Comparison of ENCODE assay signal across 34 mouse cellular contexts in genomic region chr19:44316752-44317315, GRCm38 (mm10). TPM values are rescaled to one million over a fixed set of nuclear protein-coding genes. Genes with fewer than 3 reads are reported as not detected.
DNase-seq lines count a peak whose midpoint lies in the region; ATAC-seq lines count a peak whose summit lies in the region.
"Had no signal": no experiment of that assay in that cellular context is flagged by ENCODE, and none has a peak within 500 bp of the region (broad histone marks: within the 10 kb centered on the region; RNA-seq: fewer than 3 reads in every experiment).

No protein-coding gene starts in this region.

- DNase-seq in intestine, embryonic 14.5 days (ENCODE audit: low spot score), result peak; percentile 39
- peak; percentile 56 for DNase-seq in ES-CJ7 (ENCODE audit: low read depth, low spot score)
- peak; percentile 10 for DNase-seq in embryonic facial prominence, embryonic 10.5 days (ENCODE audit: low spot score)
- no peak for DNase-seq in layer of hippocampus, postnatal 36 days
- DNase-seq in neural tube, embryonic 10.5 days (ENCODE audit: extremely low spot score, low spot score), result no peak
- DNase-seq: adrenal gland, adult 2 months; adrenal gland, postnatal 36 days; cerebellum, adult 18-20 months; cerebellum, postnatal 25 days; gastrocnemius, postnatal 10 days; heart, postnatal 4 days; kidney, adult 11 months; kidney, postnatal 25 days; liver, embryonic 13.5 days; lung, adult 18-20 months; lung, postnatal 4 days; right cerebral cortex, postnatal 25 days; spleen, adult 18-20 months; thymus, postnatal 4 days had no signal

- ATAC-seq in intestine, embryonic 14.5 days (replicated peaks; ENCODE audit: low FRiP score, low TSS enrichment, low read depth), result no peak
- no peak for ATAC-seq in intestine, embryonic 16.5 days
- no peak for ATAC-seq in midbrain, embryonic 13.5 days
- ATAC-seq: activated CD4-positive, CD25-positive, alpha-beta regulatory T cell, adult 4 months; forebrain, embryonic 16.5 days; lung, postnatal 0 days had no signal

- H3K27ac ChIP-seq in intestine, embryonic 14.5 days (ENCODE audit: low read depth), result no peak overlapping the region
- no peak overlapping the region for H3K27ac ChIP-seq in intestine, embryonic 16.5 days (ENCODE audit: low read length)
- 0 out of 2 replicates have a peak overlapping the region, but pooled peaks have one; percentile 51 for H3K27ac ChIP-seq in embryonic facial prominence, embryonic 10.5 days (replicated peaks)
- no peak overlapping the region for H3K27ac ChIP-seq in midbrain, embryonic 13.5 days
- H3K27ac ChIP-seq: hindbrain, embryonic 13.5 days; kidney, embryonic 15.5 days; left cerebral cortex, adult 2 months; limb, embryonic 13.5 days; liver, embryonic 13.5 days; midbrain, embryonic 12.5 days; neural tube, embryonic 15.5 days had no signal

- H3K4me2 ChIP-seq in intestine, embryonic 14.5 days (ENCODE audit: low read length), result no peak overlapping the region
- H3K4me2 ChIP-seq in intestine, embryonic 16.5 days (ENCODE audit: low read depth, low read length), result no peak overlapping the region
- no peak overlapping the region for H3K4me2 ChIP-seq in midbrain, embryonic 13.5 days (replicated peaks)
- H3K4me2 ChIP-seq: heart, embryonic 11.5 days; hindbrain, embryonic 13.5 days; kidney, embryonic 15.5 days; limb, embryonic 13.5 days; liver, embryonic 13.5 days; midbrain, embryonic 12.5 days; neural tube, embryonic 15.5 days had no signal

- peaks cover 3% of the 10 kb centered on the region; the same call in 1 of the 2 replicates for H3K9me3 ChIP-seq in intestine, embryonic 14.5 days (ENCODE audit: control insufficient read depth, low read length)
- no peaks in the 10 kb centered on the region for H3K9me3 ChIP-seq in intestine, embryonic 16.5 days (ENCODE audit: control insufficient read depth, low read length)
- H3K9me3 ChIP-seq in embryonic facial prominence, embryonic 10.5 days, result peaks cover 4% of the 10 kb centered on the region; the same call in 1 of the 2 replicates
- no peaks in the 10 kb centered on the region for H3K9me3 ChIP-seq in midbrain, embryonic 13.5 days
- H3K9me3 ChIP-seq: hindbrain, embryonic 13.5 days; liver, embryonic 13.5 days; midbrain, embryonic 12.5 days; neural tube, embryonic 15.5 days had no signal

- H3K9ac ChIP-seq in intestine, embryonic 14.5 days (ENCODE audit: low read length), result no peak overlapping the region
- H3K9ac ChIP-seq in intestine, embryonic 16.5 days (ENCODE audit: low read depth, low read length), result no peak overlapping the region
- no peak overlapping the region for H3K9ac ChIP-seq in midbrain, embryonic 13.5 days (replicated peaks)
- H3K9ac ChIP-seq: hindbrain, embryonic 13.5 days; kidney, embryonic 15.5 days; limb, embryonic 13.5 days; liver, embryonic 13.5 days; midbrain, embryonic 12.5 days; neural tube, embryonic 15.5 days had no signal

- H3K4me1 ChIP-seq in intestine, embryonic 14.5 days (replicated peaks; ENCODE audit: control insufficient read depth, insufficient read depth, low read length), result peaks cover 7% of the 10 kb centered on the region
- peaks cover 13% of the 10 kb centered on the region for H3K4me1 ChIP-seq in intestine, embryonic 16.5 days (ENCODE audit: control insufficient read depth, insufficient read depth, low read length)
- peaks cover 24% of the 10 kb centered on the region for H3K4me1 ChIP-seq in embryonic facial prominence, embryonic 10.5 days
- peaks cover 17% of the 10 kb centered on the region for H3K4me1 ChIP-seq in midbrain, embryonic 13.5 days (replicated peaks)

- H3K36me3 ChIP-seq in intestine, embryonic 14.5 days (ENCODE audit: control insufficient read depth, insufficient read depth, low read length), result no peaks in the 10 kb centered on the region
- H3K36me3 ChIP-seq in intestine, embryonic 16.5 days (ENCODE audit: control insufficient read depth, insufficient read depth, low read length), result no peaks in the 10 kb centered on the region
- no peaks in the 10 kb centered on the region for H3K36me3 ChIP-seq in embryonic facial prominence, embryonic 10.5 days (replicated peaks)
- H3K36me3 ChIP-seq in midbrain, embryonic 13.5 days, result no peaks in the 10 kb centered on the region
- H3K36me3 ChIP-seq: hindbrain, embryonic 13.5 days; kidney, embryonic 15.5 days; limb, embryonic 13.5 days; liver, embryonic 13.5 days; midbrain, embryonic 12.5 days; neural tube, embryonic 15.5 days had no signal

- no peak overlapping the region for H3K4me3 ChIP-seq in intestine, embryonic 14.5 days (ENCODE audit: low read depth, low read length)
- no peak overlapping the region for H3K4me3 ChIP-seq in intestine, embryonic 16.5 days (ENCODE audit: low read length)
- no peak overlapping the region for H3K4me3 ChIP-seq in embryonic facial prominence, embryonic 10.5 days
- no peak overlapping the region for H3K4me3 ChIP-seq in midbrain, embryonic 13.5 days (replicated peaks)
- H3K4me3 ChIP-seq: hindbrain, embryonic 13.5 days; kidney, embryonic 15.5 days; left cerebral cortex, adult 2 months; limb, embryonic 13.5 days; liver, embryonic 13.5 days; megakaryocyte, embryonic 14.5 days; midbrain, embryonic 12.5 days; neural tube, embryonic 15.5 days had no signal

- no peaks in the 10 kb centered on the region for H3K27me3 ChIP-seq in intestine, embryonic 14.5 days (replicated peaks; ENCODE audit: control insufficient read depth, insufficient read depth, low read length)
- no peaks in the 10 kb centered on the region for H3K27me3 ChIP-seq in intestine, embryonic 16.5 days (replicated peaks; ENCODE audit: control insufficient read depth, insufficient read depth, low read length)
- no peaks in the 10 kb centered on the region for H3K27me3 ChIP-seq in embryonic facial prominence, embryonic 10.5 days (replicated peaks; ENCODE audit: low read depth, poor library complexity, severe bottlenecking)
- H3K27me3 ChIP-seq in midbrain, embryonic 13.5 days, result no peaks in the 10 kb centered on the region
- H3K27me3 ChIP-seq: CH12.LX; hindbrain, embryonic 13.5 days; kidney, embryonic 15.5 days; limb, embryonic 13.5 days; liver, embryonic 13.5 days; megakaryocyte, embryonic 14.5 days; midbrain, embryonic 12.5 days; neural tube, embryonic 15.5 days had no signal

- WGBS in intestine, embryonic 14.5 days, result 54% methylated on average over 5 of the region's 5 CpGs
- WGBS in intestine, embryonic 16.5 days, result 59% methylated on average over 5 of the region's 5 CpGs
- WGBS in embryonic facial prominence, embryonic 10.5 days, result 54% methylated on average over 5 of the region's 5 CpGs
- WGBS in midbrain, embryonic 13.5 days, result 75% methylated on average over 5 of the region's 5 CpGs

RNA-seq across cellular contexts. Expression of gene Scd4, which starts 16.1 kb away (rescaled TPM):
- polyA plus RNA-seq in intestine, embryonic 14.5 days (2014; fragmentation: Nextera tagmentation; extraction: Ambion mirVana), result 0.08 and 0.20 TPM in 2 replicates
- polyA plus RNA-seq in intestine, embryonic 16.5 days (2015; fragmentation: Nextera tagmentation; extraction: Ambion mirVana), result 0.09 and 0.22 TPM in 2 replicates
- 0.05 and 0.10 TPM in 2 replicates for polyA plus RNA-seq in embryonic facial prominence, embryonic 10.5 days (2016; fragmentation: Nextera tagmentation; extraction: Ambion mirVana)
- total RNA-seq in layer of hippocampus, postnatal 36 days (2021), result 1 to 10 TPM; 1.7 to 2.7 TPM
- polyA plus RNA-seq in midbrain, embryonic 13.5 days (2015; fragmentation: Nextera tagmentation; extraction: Ambion mirVana), result 0.08 TPM in 2 replicates
- total RNA-seq: CH12.LX had no signal
- polyA plus RNA-seq: embryonic facial prominence, embryonic 11.5 days had no signal

RNA-seq across cellular contexts. Expression of gene Scd2, which starts 23.4 kb away (rescaled TPM):
- 341 and 386 TPM in 2 replicates for polyA plus RNA-seq in intestine, embryonic 14.5 days (2014; fragmentation: Nextera tagmentation; extraction: Ambion mirVana)
- 452 and 553 TPM in 2 replicates for polyA plus RNA-seq in intestine, embryonic 16.5 days (2015; fragmentation: Nextera tagmentation; extraction: Ambion mirVana)
- 324 and 353 TPM in 2 replicates for polyA plus RNA-seq in embryonic facial prominence, embryonic 10.5 days (2016; fragmentation: Nextera tagmentation; extraction: Ambion mirVana)
- 100 to 1,000 TPM; 621 to 658 TPM for total RNA-seq in layer of hippocampus, postnatal 36 days (2021)
- 254 and 259 TPM in 2 replicates for polyA plus RNA-seq in midbrain, embryonic 13.5 days (2015; fragmentation: Nextera tagmentation; extraction: Ambion mirVana)

Comparison
In these comparisons a context has a peak if more than half of its experiments do, and no peak if none do; other contexts are left out.
1. DNase-seq: peak in intestine, embryonic 14.5 days (single experiment), ES-CJ7 (single experiment) and embryonic facial prominence, embryonic 10.5 days (single experiment); none in layer of hippocampus, postnatal 36 days (0 of 2) and neural tube, embryonic 10.5 days (single experiment).